Mouse (Mus musculus) CH12.LX (cell line): ENCODE measurements around the gene Etfa. TPM values are rescaled to one million over a fixed set of nuclear protein-coding genes. Genes with fewer than 3 reads are reported as not detected.

Experiments
- DNase-seq: peaks from one replicate; pipeline ENCODE4 v3.0.0-alpha.2; 2013; ENCODE audit errors: extremely low read depth
- H3K27ac ChIP-seq: 2 replicates; pipeline ENCODE4 v1.5.1; 2012; ENCODE audit warnings: low read depth, mild to moderate bottlenecking, control low read depth, moderate library complexity; ENCODE audit not compliant: insufficient read depth
- H3K27me3 ChIP-seq: replicated peaks from 2 replicates; pipeline ENCODE3; 2012; ENCODE audit warnings: inconsistent platforms
- H3K36me3 ChIP-seq, 2 experiments: replicated peaks in 1 of 2; 2 replicates each; pipeline versions ENCODE3 to v1.6.1; 2012; ENCODE audit warnings: inconsistent platforms in 1 of 2, low read length in 1 of 2, mild to moderate bottlenecking in 1 of 2, mixed read lengths in 1 of 2, moderate library complexity in 1 of 2; ENCODE audit not compliant: control insufficient read depth in 1 of 2, insufficient read depth in 1 of 2
- H3K4me1 ChIP-seq, 2 experiments: 2 replicates each; pipeline ENCODE4 v1.6.1; 2012; ENCODE audit warnings: inconsistent platforms in 1 of 2, moderate library complexity in 1 of 2; ENCODE audit not compliant: insufficient read depth in 2 of 2, control insufficient read depth in 1 of 2
- H3K4me2 ChIP-seq: 2 replicates; pipeline ENCODE4 v1.6.1; 2012; ENCODE audit warnings: low read depth, mild to moderate bottlenecking, control low read depth; ENCODE audit not compliant: poor library complexity, insufficient read depth, severe bottlenecking
- H3K4me3 ChIP-seq, 3 experiments: fragments of 150-350 bp in 1 of 3; sonication (generic) in 1 of 3; replicated peaks in 1 of 3; 2 replicates each; pipeline versions ENCODE3 to v1.5.1; 2011 to 2012; ENCODE audit warnings: low read depth in 2 of 3, low read length in 2 of 3, mild to moderate bottlenecking in 2 of 3, moderate library complexity in 2 of 3, control low read depth in 1 of 3, improper control_type of control experiment in 1 of 3, inconsistent platforms in 1 of 3, mixed read lengths in 1 of 3; ENCODE audit not compliant: poor library complexity in 1 of 3
- H3K79me2 ChIP-seq: replicated peaks from 2 replicates; pipeline ENCODE4 v1.6.1; 2012; ENCODE audit warnings: mild to moderate bottlenecking, moderate library complexity; ENCODE audit not compliant: control insufficient read depth, poor library complexity, insufficient read depth, severe bottlenecking; ENCODE audit errors: extremely low read depth
- H3K9ac ChIP-seq: 2 replicates; pipeline ENCODE4 v1.6.1; 2012; ENCODE audit warnings: low read depth, mild to moderate bottlenecking, control low read depth, moderate library complexity; ENCODE audit not compliant: insufficient read depth
- H3K9me3 ChIP-seq: replicated peaks from 2 replicates; pipeline ENCODE3; 2012; ENCODE audit warnings: low read length, inconsistent platforms, mixed read lengths
- CHD1 ChIP-seq: IDR thresholded peaks from 2 replicates; pipeline ENCODE4 v1.6.1; 2012; ENCODE audit warnings: low read depth, low read length, improper control_type of control experiment, inconsistent platforms
- CHD2 ChIP-seq: IDR thresholded peaks from 2 replicates; pipeline ENCODE4 v1.6.1; 2011; ENCODE audit warnings: low read length, improper control_type of control experiment
- CTCF ChIP-seq, 2 experiments: IDR thresholded peaks in 1 of 2; conservative IDR thresholded peaks in 1 of 2; 2 replicates each; pipeline ENCODE4 v1.5.1; 2011 to 2012; ENCODE audit warnings: low read depth in 2 of 2, low read length in 2 of 2, improper control_type of control experiment in 1 of 2, inconsistent platforms in 1 of 2, mild to moderate bottlenecking in 1 of 2, moderate library complexity in 1 of 2
- E2F4 ChIP-seq: IDR thresholded peaks from 2 replicates; pipeline ENCODE4 v1.6.1; 2011; ENCODE audit warnings: low read depth, low read length, improper control_type of control experiment; ENCODE audit not compliant: insufficient replicate concordance
- EP300 ChIP-seq: IDR thresholded peaks from 2 replicates; pipeline ENCODE4 v1.6.1; 2011; ENCODE audit warnings: low read length, improper control_type of control experiment
- ETS1 ChIP-seq: conservative IDR thresholded peaks from 2 replicates; pipeline ENCODE4 v1.6.1; 2012; ENCODE audit warnings: low read depth, mild to moderate bottlenecking, inconsistent platforms, low read length, improper control_type of control experiment, moderate library complexity
- GABPA ChIP-seq: IDR thresholded peaks from 2 replicates; pipeline ENCODE4 v1.6.1; 2012; ENCODE audit warnings: low read depth, low read length, improper control_type of control experiment, inconsistent platforms; ENCODE audit not compliant: insufficient replicate concordance
- HCFC1 ChIP-seq: IDR thresholded peaks from 2 replicates; pipeline ENCODE4 v1.6.1; 2012; ENCODE audit warnings: low read depth, mild to moderate bottlenecking, inconsistent platforms, low read length, improper control_type of control experiment
- MAFK ChIP-seq: IDR thresholded peaks from 2 replicates; pipeline ENCODE4 v1.6.1; 2011; ENCODE audit warnings: low read length, improper control_type of control experiment; ENCODE audit not compliant: insufficient replicate concordance
- MAX ChIP-seq: IDR thresholded peaks from 2 replicates; pipeline ENCODE4 v1.6.1; 2011; ENCODE audit warnings: low read length, improper control_type of control experiment
- MEF2A ChIP-seq: IDR thresholded peaks from 2 replicates; pipeline ENCODE4 v1.6.1; 2014; ENCODE audit warnings: low read depth, mild to moderate bottlenecking, inconsistent platforms, low read length, improper control_type of control experiment, borderline replicate concordance
- MYC ChIP-seq: IDR thresholded peaks from 2 replicates; pipeline ENCODE4 v1.6.1; 2011; ENCODE audit warnings: low read depth, mild to moderate bottlenecking, improper control_type of control experiment, low read length
- NRF1 ChIP-seq: IDR thresholded peaks from 2 replicates; pipeline ENCODE4 v1.6.1; 2014; ENCODE audit warnings: low read depth, mild to moderate bottlenecking, inconsistent platforms, low read length, improper control_type of control experiment, moderate library complexity
- POLR2A ChIP-seq: IDR thresholded peaks from 2 replicates; pipeline ENCODE4 v1.6.1; 2011; ENCODE audit warnings: low read depth, mild to moderate bottlenecking, improper control_type of control experiment, low read length
- POLR2AphosphoS2 ChIP-seq: IDR thresholded peaks from 2 replicates; pipeline ENCODE4 v1.6.1; 2011; ENCODE audit warnings: low read depth, low read length, improper control_type of control experiment
- RAD21 ChIP-seq: IDR thresholded peaks from 2 replicates; pipeline ENCODE4 v1.6.1; 2011; ENCODE audit warnings: low read depth, mild to moderate bottlenecking, low read length, improper control_type of control experiment, moderate library complexity
- RCOR1 ChIP-seq: conservative IDR thresholded peaks from 2 replicates; pipeline ENCODE4 v1.6.1; 2012; ENCODE audit warnings: low read depth, mild to moderate bottlenecking, inconsistent platforms, low read length, improper control_type of control experiment
- SIN3A ChIP-seq: IDR thresholded peaks from 2 replicates; pipeline ENCODE4 v1.6.1; 2012; ENCODE audit warnings: low read length, improper control_type of control experiment, inconsistent platforms
- SMC3 ChIP-seq: IDR thresholded peaks from 2 replicates; pipeline ENCODE4 v1.6.1; 2011; ENCODE audit warnings: low read depth, low read length, improper control_type of control experiment
- UBTF ChIP-seq: IDR thresholded peaks from 2 replicates; pipeline ENCODE4 v1.6.1; 2012; ENCODE audit warnings: low read depth, mild to moderate bottlenecking, inconsistent platforms, low read length, improper control_type of control experiment, moderate library complexity
- USF1 ChIP-seq: IDR thresholded peaks from 2 replicates; pipeline ENCODE4 v1.6.1; 2014; ENCODE audit warnings: low read depth, mild to moderate bottlenecking, inconsistent platforms, low read length, improper control_type of control experiment
- USF2 ChIP-seq: conservative IDR thresholded peaks from 2 replicates; pipeline ENCODE4 v1.6.1; 2011; ENCODE audit warnings: low read depth, low read length, improper control_type of control experiment
- ZC3H11A ChIP-seq: IDR thresholded peaks from 2 replicates; pipeline ENCODE4 v1.6.1; 2012; ENCODE audit warnings: low read depth, mild to moderate bottlenecking, inconsistent platforms, low read length, improper control_type of control experiment
- ZKSCAN1 ChIP-seq: IDR thresholded peaks from 2 replicates; pipeline ENCODE4 v1.6.1; 2012; ENCODE audit warnings: low read depth, inconsistent platforms, low read length, improper control_type of control experiment, borderline replicate concordance
- ZMIZ1 ChIP-seq: IDR thresholded peaks from 2 replicates; pipeline ENCODE4 v1.6.1; 2012; ENCODE audit warnings: low read depth, mild to moderate bottlenecking, inconsistent platforms, low read length, improper control_type of control experiment
- dilution Hi-C: fragments of 300-500 bp; cut with MboI; formaldehyde crosslinking; loops from 2 replicates; pipeline ENCODE4 v1.14.3; 2020; ENCODE audit warnings: low sequenced_read_pairs; ENCODE audit not compliant: extremely low pct_unique_long_range_greater_than_20kb, extremely low pct_ligation_motif_present
- in situ Hi-C: fragments of 300-500 bp; cut with MboI; formaldehyde crosslinking; loops from 3 replicates; pipeline ENCODE4 v1.14.3; 2019; ENCODE audit warnings: low sequenced_read_pairs, low pct_ligation_motif_present, low pct_unique_long_range_greater_than_20kb, mixed read lengths
- polyA plus RNA-seq: library from polyadenylated mRNA; unstranded; fragments of >175 nt; gene quantifications from 2 replicates; pipeline ENCODE4 v1.2.1, GENCODE M21; 2012; ENCODE audit warnings: low read depth; ENCODE audit not compliant: insufficient read length
- total RNA-seq, 2 experiments: library from RNA; depleted of rRNA; stranded (reverse); fragments of 300-350 nt in 1 of 2; fragments of >200 nt in 1 of 2; gene quantifications; 2 replicates each; pipeline ENCODE4 v1.2.3; 2012 to 2014

Etfa gene
- total and polyA plus RNA-seq, 3 experiments = 42.7 to 121 (median 69.3) TPM

GRCm38 (mm10) chr9:55421786-55422185 lies 90.3 kb downstream of the Etfa start:
- dilution Hi-C loops = no loop called here
- DNase-seq = no peak
- H3K4me2 ChIP-seq = no peak overlapping the region

GRCm38 (mm10) chr9:55411154-55411553 lies 100.9 kb downstream of the Etfa start:
- H3K27me3 ChIP-seq = peaks cover 36% of the 10 kb centered on the region
- H3K9ac ChIP-seq = no peak overlapping the region
- H3K36me3 ChIP-seq = no peaks in the 10 kb centered on the region
- H3K79me2 ChIP-seq = no peaks in the 10 kb centered on the region
- H3K27ac ChIP-seq = no peak overlapping the region
- TF ChIP-seq SMC3 (no peak), CHD1 (no peak), MAFK (no peak), MAX (no peak), ETS1 (no peak), E2F4 (no peak), HCFC1 (no peak), EP300 (no peak), USF1 (no peak), ZC3H11A (no peak)
- H3K4me3 ChIP-seq = no peak overlapping the region
- dilution Hi-C loops = no loop called here
- DNase-seq = no peak
- in situ Hi-C loops = no loop called here
- H3K4me1 ChIP-seq = peaks cover 0 to 5% of the 10 kb centered on the region in 2 experiments; a peak in 2 of 4 replicates
- no peak overlapping the region for H3K4me2 ChIP-seq
- H3K9me3 ChIP-seq = no peaks in the 10 kb centered on the region

More at GRCm38 (mm10) chr9:55421786-55422185, 90.3 kb downstream of the Etfa start:
- H3K27ac ChIP-seq = no peak overlapping the region
- H3K4me1 ChIP-seq = no peaks in the 10 kb centered on the region
- peaks cover 4% of the 10 kb centered on the region for H3K27me3 ChIP-seq
- no peaks in the 10 kb centered on the region for H3K79me2 ChIP-seq
- H3K9ac ChIP-seq = no peak overlapping the region
- TF ChIP-seq POLR2A (no peak), CHD1 (no peak), E2F4 (no peak), UBTF (no peak), MYC (no peak)
- in situ Hi-C loops = no loop called here
- H3K36me3 ChIP-seq = no peaks in the 10 kb centered on the region
- no peaks in the 10 kb centered on the region for H3K9me3 ChIP-seq
- no peak overlapping the region for H3K4me3 ChIP-seq

- in situ Hi-C loops (no loop called here), dilution Hi-C loops (no loop called here)
- no peaks in the 10 kb centered on the region for H3K79me2 ChIP-seq
- peaks cover 0 to 8% of the 10 kb centered on the region in 2 experiments; a peak in 2 of 4 replicates for H3K4me1 ChIP-seq
- H3K9me3 ChIP-seq = no peaks in the 10 kb centered on the region
- peaks cover 29% of the 10 kb centered on the region for H3K27me3 ChIP-seq
- H3K4me2 ChIP-seq = no peak overlapping the region
- no peaks in the 10 kb centered on the region for H3K36me3 ChIP-seq
- H3K27ac ChIP-seq = no peak overlapping the region
- no peak for DNase-seq
- H3K4me3 ChIP-seq = no peak overlapping the region
- H3K9ac ChIP-seq = no peak overlapping the region
- TF ChIP-seq MYC = no peak
- no peak for TF ChIP-seq SMC3
- TF ChIP-seq NRF1 = no peak
- no peak for TF ChIP-seq CTCF (conservative IDR thresholded peaks at IDR 0.05 in 1 of 2, IDR thresholded peaks at IDR 0.05 in 1 of 2; ENCODE audit: low read depth in 2 of 2, low read length in 2 of 2)
- no peak for TF ChIP-seq UBTF
- TF ChIP-seq RAD21 = no peak
- TF ChIP-seq ZKSCAN1 = no peak
- TF ChIP-seq USF2 = no peak
- TF ChIP-seq MAFK = no peak
- no peak for TF ChIP-seq POLR2AphosphoS2
- TF ChIP-seq SIN3A = no peak
- TF ChIP-seq CHD2 = no peak
- TF ChIP-seq E2F4 = no peak
- TF ChIP-seq ZMIZ1 = no peak
- no peak for TF ChIP-seq MEF2A
- TF ChIP-seq GABPA = no peak
- TF ChIP-seq RCOR1 = no peak
- no peak for TF ChIP-seq POLR2A
- no peak for TF ChIP-seq CHD1
These were observed 101.6 kb downstream of the Etfa start for GRCm38 (mm10) chr9:55410430-55410829.
